Mouse (Mus musculus) telencephalon, adult 2 months (tissue): ENCODE results near the gene Smpdl3a.

Experiments
- DNase-seq: peaks from one replicate; pipeline ENCODE4 v3.0.0-alpha.2; 2011; ENCODE audit warnings: low read depth, low spot score

Gene Smpdl3a

GRCm38 (mm10) chr10:57819209-57819608 lies 25.1 kb downstream of the Smpdl3a start:
- DNase-seq, result no peak

GRCm38 (mm10) chr10:57822473-57822872 lies 28.3 kb downstream of the Smpdl3a start:
- peak; percentile 43 for DNase-seq

GRCm38 (mm10) chr10:57828649-57829048 lies 34.5 kb downstream of the Smpdl3a start:
- no peak for DNase-seq

- no peak for DNase-seq
These were observed 35.5 kb downstream of the Smpdl3a start for GRCm38 (mm10) chr10:57829621-57830020.

GRCm38 (mm10) chr10:57835094-57835493 lies 41.0 kb downstream of the Smpdl3a start:
- no peak for DNase-seq

GRCm38 (mm10) chr10:57835982-57836381 lies 41.8 kb downstream of the Smpdl3a start:
- no peak for DNase-seq

- peak; percentile 62 for DNase-seq
These were observed 47.7 kb downstream of the Smpdl3a start for GRCm38 (mm10) chr10:57841638-57842509.

- DNase-seq, result peak; percentile 27
These were observed 54.0 kb downstream of the Smpdl3a start for GRCm38 (mm10) chr10:57847916-57848682.
